Mouse (Mus musculus): Measurements from ENCODE around the gene Olfr38.

Olfr38 gene

DNA sequence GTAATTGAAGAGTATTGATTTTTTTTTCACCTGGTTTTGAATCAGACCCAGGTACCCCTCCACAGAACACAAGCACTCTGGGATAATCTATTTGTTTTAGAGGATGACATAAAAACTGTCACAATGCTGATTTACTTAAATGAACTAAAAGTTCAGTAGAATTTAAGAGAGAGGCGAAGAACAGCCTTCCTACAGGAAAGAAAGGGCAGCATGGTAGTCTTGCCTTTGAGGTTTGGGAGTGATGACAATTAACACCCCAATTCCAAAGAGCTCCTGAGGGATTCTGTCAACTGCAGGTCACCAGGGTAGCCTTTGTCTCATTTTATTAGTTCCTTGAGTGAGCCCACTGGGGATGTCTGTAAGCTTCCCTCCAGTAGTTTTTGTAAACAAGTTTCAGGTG is at the start of gene Olfr38:
Gene Olfr38, plus strand, starts transcription at position 301 of the 400 bp plus-strand sequence.
- DNase-seq (ENCODE audit: low read depth) = no peak

DNA sequence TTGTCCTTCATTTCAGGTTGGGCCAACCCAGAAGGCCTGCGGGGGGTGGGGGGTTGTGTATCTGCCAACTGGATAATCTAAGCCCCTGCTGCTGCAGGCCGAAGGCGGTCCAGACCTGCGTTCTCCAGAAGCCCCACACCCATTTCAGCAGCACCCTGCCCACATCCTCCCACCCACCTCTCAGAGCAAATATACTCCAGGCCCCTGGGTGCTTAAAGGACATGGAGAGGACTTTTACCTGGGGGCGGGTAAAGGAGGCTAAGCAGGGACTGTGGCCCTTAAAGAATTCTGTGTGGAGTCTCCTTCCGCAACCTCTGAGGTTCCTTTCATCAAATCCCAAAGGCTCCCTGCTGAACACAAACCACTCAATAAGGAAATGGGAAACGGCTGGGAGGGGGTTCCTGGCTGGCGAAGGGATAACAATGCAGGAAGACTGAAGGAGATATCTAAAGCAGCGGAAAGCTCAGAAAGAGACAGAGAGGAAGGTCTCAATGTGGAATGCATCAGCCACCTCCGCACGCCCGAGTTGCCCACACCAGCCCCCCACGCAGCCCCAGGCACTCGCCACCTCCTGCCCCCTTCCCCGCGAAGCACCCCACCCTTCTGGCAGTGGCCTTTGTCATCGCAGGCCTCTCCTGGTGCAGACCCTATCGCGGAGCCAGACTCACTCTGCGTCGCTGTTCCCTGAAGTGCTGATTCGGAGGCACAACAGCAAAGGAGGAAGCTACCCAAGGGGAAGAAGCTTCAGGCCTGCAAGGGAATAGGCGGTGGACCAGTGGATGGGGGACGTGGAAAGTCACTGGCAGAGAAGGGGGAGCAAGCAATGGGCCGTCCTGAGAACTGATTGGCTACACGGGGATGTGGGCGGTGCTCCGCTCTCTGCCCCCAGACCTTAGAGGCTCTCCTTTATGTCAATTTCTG is 46.7 kb upstream of the Olfr38 start, which contains the start of gene Tcaf1:
Gene Tcaf1, minus strand, starts transcription at position 798 of the 921 bp plus-strand sequence.
- DNase-seq (ENCODE audit: low read depth) = peak; percentile 75

DNA sequence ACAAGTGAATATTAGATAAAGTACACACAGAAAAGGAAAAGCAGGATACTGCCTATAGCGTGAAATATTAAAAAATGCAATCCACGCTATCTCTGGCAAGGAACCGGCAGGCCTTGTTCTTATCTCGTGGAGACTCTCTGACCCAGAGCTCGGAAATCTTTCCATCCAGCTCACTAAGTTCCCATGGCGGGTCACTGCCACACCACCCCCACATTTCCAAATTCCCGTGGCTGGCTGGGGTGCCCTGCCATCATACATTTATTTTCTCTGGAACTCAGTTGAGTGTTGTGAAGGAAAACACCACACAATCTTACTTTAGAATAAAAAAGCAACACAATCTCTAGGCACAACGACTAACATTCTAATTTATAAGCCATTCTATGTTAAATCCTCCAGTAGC is 41.5 kb upstream of the Olfr38 start:
- DNase-seq (ENCODE audit: low read depth) = no peak

DNA sequence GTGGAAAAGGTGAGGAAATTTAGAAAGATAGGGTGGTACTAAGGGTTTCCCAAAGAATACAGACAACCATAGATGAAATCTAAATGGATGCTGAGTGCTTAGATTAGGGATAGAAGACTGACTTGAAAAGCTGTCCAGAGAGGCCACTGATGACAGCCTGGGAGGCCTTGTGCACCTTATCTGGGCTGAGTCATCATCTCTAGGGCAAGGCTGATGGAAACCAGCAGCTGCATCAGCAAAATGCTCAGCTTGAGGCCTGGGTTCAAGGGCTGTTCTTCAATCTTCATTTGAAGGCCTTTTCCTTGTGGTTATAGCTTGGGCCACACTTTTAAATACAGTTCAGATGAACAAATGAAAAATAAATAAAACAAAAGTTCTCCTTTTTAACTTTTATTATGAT is 38.2 kb upstream of the Olfr38 start:
- no peak for DNase-seq (ENCODE audit: low read depth)

DNA sequence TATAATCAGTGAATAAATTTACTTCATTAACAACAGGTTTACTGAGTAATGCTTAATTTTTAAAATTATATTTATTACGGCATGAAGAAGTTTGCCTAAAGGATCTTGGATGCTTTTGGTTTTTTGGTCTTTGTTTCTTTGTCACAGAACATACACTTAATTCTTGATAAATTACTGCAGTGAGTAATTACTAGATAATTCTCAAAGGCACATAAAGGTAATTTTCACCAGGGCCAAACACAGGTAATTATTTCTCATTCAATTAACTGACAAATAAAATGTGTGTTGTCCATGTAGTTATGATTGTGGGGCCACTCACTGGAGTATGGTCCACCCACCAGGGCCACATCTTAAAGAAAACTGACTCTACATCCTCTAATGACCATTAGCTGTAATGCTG is 17.1 kb upstream of the Olfr38 start, which contains the start of gene Olfr453:
Gene Olfr453, plus strand, starts transcription at position 301 of the 400 bp plus-strand sequence.
- no peak for DNase-seq (ENCODE audit: low read depth)

DNA sequence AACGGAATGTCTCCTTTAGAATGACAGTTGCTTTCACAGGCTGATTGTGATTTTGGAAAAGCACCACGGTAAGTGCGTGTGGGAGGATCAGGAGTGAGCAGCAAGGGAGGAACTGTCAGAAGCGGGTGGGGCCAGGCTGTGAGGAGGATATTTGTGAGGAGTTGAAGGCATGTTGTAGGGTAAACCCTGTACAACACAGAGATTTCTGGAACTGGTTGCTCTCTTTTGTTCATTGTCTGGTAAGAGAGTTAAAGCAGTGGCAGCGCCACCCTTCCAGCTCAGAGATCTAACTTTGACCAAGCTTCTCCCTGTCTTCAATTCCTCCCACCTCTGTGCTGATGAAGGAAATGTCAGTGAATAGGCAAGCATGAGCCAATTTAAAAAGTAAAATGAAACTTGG is 13.9 kb upstream of the Olfr38 start:
- no peak for DNase-seq (ENCODE audit: low read depth)

DNA sequence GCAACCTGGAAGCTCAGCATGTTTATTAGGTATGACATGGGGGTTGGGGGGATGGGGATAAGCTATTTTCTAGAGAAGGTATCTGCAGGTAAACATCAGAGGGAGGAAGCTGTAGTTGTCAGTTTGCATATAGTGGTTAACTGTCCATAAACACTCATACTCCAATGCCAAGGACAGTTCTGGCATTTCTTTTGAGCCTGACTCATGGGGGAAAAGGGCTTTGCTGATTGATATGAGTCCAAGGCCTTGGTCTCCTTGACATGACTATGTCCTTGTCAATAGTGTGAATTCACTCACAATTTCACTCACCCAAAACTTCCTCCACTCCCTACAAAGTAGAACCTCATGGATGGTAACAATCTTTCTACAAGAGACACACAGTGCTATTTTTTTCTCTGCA is 8.4 kb upstream of the Olfr38 start:
- DNase-seq (ENCODE audit: low read depth) = no peak

DNA sequence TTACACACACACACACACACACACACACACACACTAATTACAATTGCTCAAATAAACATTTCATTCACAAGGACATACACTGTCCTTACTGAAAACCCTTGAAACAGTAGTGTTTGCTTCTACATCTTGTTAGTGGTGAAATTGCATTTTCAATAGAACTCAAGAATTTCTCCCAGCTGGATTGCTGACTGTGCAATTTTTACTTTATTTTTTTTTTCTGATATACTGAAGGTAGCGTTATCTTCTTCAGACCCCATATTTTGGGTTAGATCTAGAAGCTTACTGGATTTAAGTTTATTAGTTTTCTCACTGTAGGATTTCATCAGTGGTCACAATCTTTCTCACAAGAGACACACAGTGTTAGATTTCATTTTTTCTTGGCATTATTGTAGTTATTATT is 20.9 kb downstream of the Olfr38 start:
- no peak for DNase-seq (ENCODE audit: low read depth)

DNA sequence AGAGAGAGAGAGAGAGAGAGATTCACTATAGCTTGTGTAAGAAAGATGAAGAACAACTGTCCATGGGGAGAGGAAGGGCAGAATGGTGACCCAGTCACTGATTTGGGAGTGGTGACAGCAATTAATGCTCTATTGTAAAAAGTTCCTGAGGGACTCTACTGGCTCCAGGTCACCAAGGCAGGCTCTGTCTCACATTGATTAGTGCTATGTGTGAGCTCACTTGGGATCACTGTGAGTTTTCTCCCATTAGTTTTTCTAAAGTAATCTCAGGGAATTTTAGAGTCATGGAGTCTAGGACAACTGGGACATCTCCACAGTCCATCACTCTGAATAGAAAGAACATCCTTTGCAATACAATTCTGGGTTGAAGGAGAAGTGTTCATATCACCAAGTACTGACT is 28.6 kb downstream of the Olfr38 start, which contains the start of gene Olfr452:
Gene Olfr452, plus strand, starts transcription at position 301 of the 400 bp plus-strand sequence.
- DNase-seq (ENCODE audit: low read depth) = no peak

DNA sequence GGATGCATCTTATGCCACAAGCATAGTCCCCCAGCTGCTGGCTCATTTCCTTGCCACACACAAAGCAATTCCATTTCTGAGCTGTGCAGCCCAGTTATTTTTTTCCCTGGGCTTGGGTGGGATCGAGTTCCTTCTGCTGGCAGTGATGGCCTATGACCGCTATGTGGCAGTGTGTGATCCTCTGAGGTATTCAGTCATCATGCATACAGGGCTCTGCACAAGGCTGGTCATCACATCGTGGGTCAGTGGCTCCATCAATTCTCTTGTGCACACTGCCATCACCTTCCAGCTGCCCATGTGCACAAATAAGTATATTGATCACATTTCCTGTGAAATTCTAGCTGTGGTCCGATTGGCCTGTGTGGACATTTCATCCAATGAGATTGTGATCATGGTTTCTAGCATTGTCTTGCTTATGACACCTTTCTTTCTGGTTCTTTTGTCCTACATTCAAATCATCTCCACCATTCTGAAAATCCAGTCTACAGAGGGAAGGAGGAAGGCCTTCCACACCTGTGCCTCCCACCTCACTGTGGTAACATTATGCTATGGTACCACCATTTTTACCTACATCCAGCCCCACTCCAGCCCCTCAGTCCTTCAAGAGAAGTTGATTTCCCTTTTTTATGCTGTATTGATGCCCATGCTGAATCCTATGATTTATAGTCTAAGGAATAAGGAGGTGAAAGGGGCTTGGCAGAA is 34.2 kb downstream of the Olfr38 start:
- no peak for DNase-seq (ENCODE audit: low read depth)

DNA sequence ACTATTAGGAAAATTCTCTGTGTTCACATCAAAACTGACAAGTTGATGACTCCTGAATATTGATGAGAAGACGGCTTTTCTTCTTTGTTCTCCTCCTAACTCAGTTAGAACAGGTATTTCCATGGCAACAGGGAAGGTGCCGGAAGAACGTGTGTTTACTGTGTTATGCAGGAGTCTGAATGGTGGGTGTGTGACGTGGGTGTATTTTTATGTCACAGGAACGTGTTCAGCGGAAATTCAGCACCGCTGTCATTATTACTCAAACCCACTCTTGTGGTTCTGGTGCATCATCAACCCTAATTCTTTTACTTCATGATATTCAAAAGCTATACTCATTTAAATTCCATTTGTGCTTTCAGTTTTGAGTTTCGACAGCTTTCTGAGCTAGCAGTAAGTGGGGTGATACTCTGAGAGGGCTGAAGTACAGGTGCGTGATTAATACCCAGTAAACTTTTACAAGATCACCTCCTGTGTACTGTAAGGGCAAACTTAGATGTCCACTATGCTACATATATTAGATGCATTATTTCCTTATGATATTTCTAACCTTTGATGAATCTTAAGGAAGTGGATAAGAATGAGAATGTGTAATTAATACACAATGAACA is 34.8 kb downstream of the Olfr38 start:
- no peak for DNase-seq (ENCODE audit: low read depth)

DNA sequence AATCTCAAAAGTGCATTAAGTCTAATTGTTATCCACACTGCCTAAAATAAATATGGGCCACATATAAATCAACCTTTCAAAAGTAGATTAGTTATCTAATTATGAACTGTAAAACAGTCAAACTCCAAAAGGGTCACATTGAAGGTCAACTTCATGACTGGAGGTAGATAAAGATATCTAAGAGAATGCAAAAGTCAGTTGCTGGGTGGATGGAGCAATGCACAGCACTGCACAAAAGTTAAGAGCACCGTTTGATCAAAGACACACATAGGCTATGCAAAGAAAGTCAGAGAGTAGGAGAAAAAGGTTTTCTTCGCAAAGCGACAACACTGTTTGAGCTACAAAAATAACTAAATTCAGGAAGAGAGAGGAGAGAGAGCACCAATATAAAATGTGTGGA is 38.8 kb downstream of the Olfr38 start:
- no peak for DNase-seq (ENCODE audit: low read depth)

DNA sequence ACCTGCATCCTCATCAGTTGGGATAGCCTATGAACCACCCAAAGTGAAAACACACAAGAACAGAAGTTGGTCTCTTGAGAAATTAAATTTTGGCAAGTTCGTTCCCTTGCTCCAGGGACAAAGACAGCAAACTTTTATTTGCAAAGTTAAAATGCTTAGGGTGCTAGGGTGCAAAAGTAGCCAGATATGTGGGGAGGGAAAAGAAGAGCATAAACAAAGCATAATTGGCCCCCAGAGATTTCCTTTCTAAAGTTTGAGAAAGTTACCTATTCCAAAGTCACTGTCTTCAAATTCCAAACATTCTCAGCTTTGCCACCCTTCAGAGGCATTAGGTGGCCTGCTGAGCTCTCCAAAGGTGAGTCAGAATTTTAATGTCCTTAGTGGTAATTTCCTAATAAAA is 55.4 kb downstream of the Olfr38 start, which contains the start of gene Olfr450:
Gene Olfr450, plus strand, starts transcription at position 301 of the 400 bp plus-strand sequence.
- DNase-seq (ENCODE audit: low read depth) = no peak

Measured in fibroblast of lung, adult 2 months (primary cell).